Comparison of ENCODE assay signal across 9 mouse cellular contexts in the genomic region with DNA sequence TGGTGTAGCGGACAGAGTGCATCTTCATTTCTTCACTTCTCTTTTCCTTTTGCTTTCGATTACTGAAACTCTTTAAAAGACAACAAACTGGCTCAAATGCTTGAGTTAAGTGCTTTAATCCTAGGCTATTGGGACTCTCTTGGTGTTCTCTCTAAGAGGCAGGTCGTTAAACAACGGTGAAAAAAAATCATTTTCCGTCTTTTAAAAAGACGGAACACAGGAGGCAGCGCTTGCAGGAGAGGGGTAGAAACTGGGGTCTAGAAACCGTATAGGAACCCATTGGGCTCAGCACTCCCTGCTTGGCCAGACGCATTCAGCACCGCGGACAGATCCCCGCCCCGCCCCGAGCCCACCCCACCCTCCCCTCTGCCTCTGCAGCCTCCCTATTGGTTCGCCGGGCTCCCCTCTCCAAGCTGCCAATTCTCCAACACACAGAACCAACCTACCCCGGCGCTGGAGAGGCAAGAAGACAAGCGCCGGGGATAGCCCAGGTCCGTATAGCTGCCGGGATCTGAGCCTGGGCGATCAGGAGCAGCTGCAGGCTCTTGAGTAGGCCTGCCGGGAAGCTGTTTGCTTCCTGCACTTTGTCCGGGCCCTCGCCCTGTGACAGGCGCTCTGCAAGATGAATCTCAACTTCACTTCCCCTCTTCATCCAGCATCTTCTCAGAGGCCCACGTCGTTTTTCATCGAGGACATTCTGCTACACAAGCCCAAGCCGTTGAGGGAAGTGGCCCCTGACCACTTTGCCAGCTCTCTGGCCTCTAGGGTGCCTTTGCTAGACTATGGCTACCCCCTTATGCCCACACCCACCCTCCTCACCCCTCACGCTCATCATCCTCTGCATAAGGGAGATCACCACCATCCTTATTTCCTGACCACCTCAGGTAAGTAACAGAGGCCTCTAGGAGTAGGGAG. TPM values are rescaled to one million over a fixed set of nuclear protein-coding genes. Genes with fewer than 3 reads are reported as not detected.
DNase-seq lines count a peak whose midpoint lies in the region; ATAC-seq and TF ChIP-seq lines count a peak whose summit lies in the region.
"Had no signal": no experiment of that assay in that cellular context is flagged by ENCODE, and none has a peak within 500 bp of the region (broad histone marks: within the 10 kb centered on the region; RNA-seq: fewer than 3 reads in every experiment).

Gene Bsx, plus strand, starts transcription at position 572 of the 915 bp plus-strand sequence.

- H3K4me1 ChIP-seq in E14TG2a.4 (replicated peaks; ENCODE audit: low read depth, low read length) = peaks cover 32% of the 10 kb centered on the region
- H3K4me1 ChIP-seq in forebrain, embryonic 12.5 days = peaks cover 26% of the 10 kb centered on the region
- H3K4me1 ChIP-seq in hindbrain, postnatal 0 days (ENCODE audit: insufficient read depth, low read length) = no peaks in the 10 kb centered on the region
- H3K4me1 ChIP-seq in liver, embryonic 14.5 days (replicated peaks; ENCODE audit: control insufficient read depth in 2 of 2, insufficient read depth in 2 of 2, low read length in 1 of 2) = no peaks in the 10 kb centered on the region

- peak within 1 kb of the TSS; percentile 25 for H3K4me2 ChIP-seq in forebrain, embryonic 12.5 days
- no peak within 1 kb of the TSS for H3K4me2 ChIP-seq in hindbrain, postnatal 0 days (ENCODE audit: low read depth, low read length)
- H3K4me2 ChIP-seq in liver, embryonic 14.5 days (ENCODE audit: low read depth) = no peak within 1 kb of the TSS

- H3K27me3 ChIP-seq in E14TG2a.4 (ENCODE audit: insufficient read depth, low read length) = peaks cover 90% of the 10 kb centered on the region
- peaks cover 98% of the 10 kb centered on the region for H3K27me3 ChIP-seq in forebrain, embryonic 12.5 days
- peaks cover 67% of the 10 kb centered on the region for H3K27me3 ChIP-seq in hindbrain, postnatal 0 days (ENCODE audit: insufficient read depth, low read length)
- peaks cover 81% of the 10 kb centered on the region for H3K27me3 ChIP-seq in liver, embryonic 14.5 days (ENCODE audit: control insufficient read depth, insufficient read depth, low read length)

- no peak within 1 kb of the TSS for H3K27ac ChIP-seq in forebrain, embryonic 12.5 days
- no peak within 1 kb of the TSS for H3K27ac ChIP-seq in hindbrain, postnatal 0 days
- no peak within 1 kb of the TSS for H3K27ac ChIP-seq in liver, embryonic 14.5 days
- H3K27ac ChIP-seq in left cerebral cortex, adult 2 months = no peak within 1 kb of the TSS

- DNase-seq in R1 (ENCODE audit: low read depth, low spot score) = peak; percentile 85
- peak; percentile 63 for DNase-seq in hindbrain, postnatal 0 days (ENCODE audit: low spot score)
- peak in 2 of 3 experiments; percentile 7 to 9 for DNase-seq in liver, embryonic 14.5 days (ENCODE audit: low read depth in 3 of 3, low spot score in 3 of 3)
- DNase-seq in ovary, postnatal 10 days (ENCODE audit: low spot score) = peak; percentile 32
- DNase-seq in left cerebral cortex, adult 2 months (ENCODE audit: extremely low spot score in 1 of 2, low spot score in 2 of 2) = no peak
- no peak for DNase-seq in cerebellum, adult 9-10 months

- H3K4me3 ChIP-seq in E14TG2a.4 (replicated peaks; ENCODE audit: low read length) = peak within 1 kb of the TSS; percentile 64
- peak within 1 kb of the TSS; percentile 13; the same call in 1 of the 2 replicates for H3K4me3 ChIP-seq in forebrain, embryonic 12.5 days (replicated peaks)
- no peak within 1 kb of the TSS for H3K4me3 ChIP-seq in hindbrain, postnatal 0 days (ENCODE audit: low read length)
- H3K4me3 ChIP-seq in liver, embryonic 14.5 days (ENCODE audit: insufficient read depth in 1 of 2, low read depth in 2 of 2, low read length in 2 of 2) = no peak within 1 kb of the TSS
- no peak within 1 kb of the TSS for H3K4me3 ChIP-seq in left cerebral cortex, adult 2 months
- H3K4me3 ChIP-seq: erythroblast, embryonic 14.5 days had no signal

- ATAC-seq in forebrain, embryonic 12.5 days (ENCODE audit: low FRiP score) = peak; percentile 68
- peak; percentile 64; the same call in 1 of the 2 replicates for ATAC-seq in hindbrain, postnatal 0 days
- ATAC-seq in liver, embryonic 14.5 days (ENCODE audit: insufficient read depth) = no peak

- no peak for TF ChIP-seq EP300 in liver, embryonic 14.5 days (IDR thresholded peaks at IDR 0.05; ENCODE audit: low read depth)

- WGBS in forebrain, embryonic 12.5 days = 2% methylated on average over 32 of the region's 32 CpGs
- 3% methylated on average over 26 of the region's 32 CpGs for WGBS in hindbrain, postnatal 0 days
- WGBS in liver, embryonic 14.5 days (ENCODE audit: insufficient replicate concordance) = 4% methylated on average over 32 of the region's 32 CpGs

- H3K36me3 ChIP-seq in E14TG2a.4 (ENCODE audit: insufficient read depth, low read length) = no peaks in the 10 kb centered on the region
- no peaks in the 10 kb centered on the region for H3K36me3 ChIP-seq in forebrain, embryonic 12.5 days (replicated peaks)
- no peaks in the 10 kb centered on the region for H3K36me3 ChIP-seq in hindbrain, postnatal 0 days (ENCODE audit: insufficient read depth, low read length)
- no peaks in the 10 kb centered on the region for H3K36me3 ChIP-seq in liver, embryonic 14.5 days (replicated peaks; ENCODE audit: control insufficient read depth, insufficient read depth, low read depth)

- intact Hi-C loops in left cerebral cortex, adult 2 months (cut with DNase I) = no loop called here

- no peaks in the 10 kb centered on the region for H3K9me3 ChIP-seq in E14TG2a.4 (ENCODE audit: low read length)
- no peaks in the 10 kb centered on the region for H3K9me3 ChIP-seq in forebrain, embryonic 12.5 days
- no peaks in the 10 kb centered on the region for H3K9me3 ChIP-seq in hindbrain, postnatal 0 days (ENCODE audit: low read length)
- H3K9me3 ChIP-seq in liver, embryonic 14.5 days (ENCODE audit: control insufficient read depth, low read length) = no peaks in the 10 kb centered on the region

- TF ChIP-seq CTCF in E14TG2a.4 (conservative IDR thresholded peaks at IDR 0.05; ENCODE audit: low read length) = no peak
- TF ChIP-seq CTCF in hindbrain, postnatal 0 days (IDR thresholded peaks at IDR 0.05; ENCODE audit: low read depth) = no peak
- TF ChIP-seq CTCF in liver, embryonic 14.5 days (IDR thresholded peaks at IDR 0.05; ENCODE audit: low read depth) = no peak
- TF ChIP-seq CTCF in left cerebral cortex, adult 2 months (IDR thresholded peaks at IDR 0.05) = no peak

- H3K9ac ChIP-seq in forebrain, embryonic 12.5 days = no peak within 1 kb of the TSS
- H3K9ac ChIP-seq in hindbrain, postnatal 0 days (replicated peaks; ENCODE audit: low read length) = no peak within 1 kb of the TSS
- H3K9ac ChIP-seq in liver, embryonic 14.5 days (replicated peaks) = no peak within 1 kb of the TSS

RNA-seq across cellular contexts. Expression of gene Bsx, which starts in this region (rescaled TPM):
- 1.4 and 2.4 TPM in 2 replicates for polyA plus RNA-seq in forebrain, embryonic 12.5 days (2016; fragmentation: Nextera tagmentation; extraction: Ambion mirVana)
- not detected in 2 replicates for total RNA-seq in hindbrain, postnatal 0 days (2014; rRNA removed)
- polyA plus RNA-seq in hindbrain, postnatal 0 days (2015; fragmentation: Nextera tagmentation; extraction: Ambion mirVana) = not detected in 2 replicates
- 0.01 TPM in 1 of 2 replicates, not detected in the other for polyA plus RNA-seq in liver, embryonic 14.5 days (2012; rRNA removed)
- not detected in 2 replicates for polyA plus RNA-seq in liver, embryonic 14.5 days (2014; fragmentation: Nextera tagmentation; extraction: Ambion mirVana)
- not detected for total RNA-seq in left cerebral cortex, adult 2 months (2021)
- polyA plus RNA-seq: erythroblast, embryonic 14.5 days had no signal

Comparison
In these comparisons a context has a peak if more than half of its experiments do, and no peak if none do; other contexts are left out.
1. Peak in DNase-seq and ATAC-seq in hindbrain, postnatal 0 days; RNA of the gene not detected or under 1 TPM.
2. Peak in DNase-seq in liver, embryonic 14.5 days; RNA of the gene not detected or under 1 TPM.
3. H3K4me3 ChIP-seq: peak in E14TG2a.4 (single experiment) and forebrain, embryonic 12.5 days (single experiment); none in hindbrain, postnatal 0 days (single experiment), liver, embryonic 14.5 days (0 of 2) and left cerebral cortex, adult 2 months (single experiment).
4. DNase-seq: peak in R1 (single experiment) and ovary, postnatal 10 days (single experiment); none in left cerebral cortex, adult 2 months (0 of 2) and cerebellum, adult 9-10 months (single experiment).